ENCODE assay signal across 1 mouse cellular context in the genomic region with DNA sequence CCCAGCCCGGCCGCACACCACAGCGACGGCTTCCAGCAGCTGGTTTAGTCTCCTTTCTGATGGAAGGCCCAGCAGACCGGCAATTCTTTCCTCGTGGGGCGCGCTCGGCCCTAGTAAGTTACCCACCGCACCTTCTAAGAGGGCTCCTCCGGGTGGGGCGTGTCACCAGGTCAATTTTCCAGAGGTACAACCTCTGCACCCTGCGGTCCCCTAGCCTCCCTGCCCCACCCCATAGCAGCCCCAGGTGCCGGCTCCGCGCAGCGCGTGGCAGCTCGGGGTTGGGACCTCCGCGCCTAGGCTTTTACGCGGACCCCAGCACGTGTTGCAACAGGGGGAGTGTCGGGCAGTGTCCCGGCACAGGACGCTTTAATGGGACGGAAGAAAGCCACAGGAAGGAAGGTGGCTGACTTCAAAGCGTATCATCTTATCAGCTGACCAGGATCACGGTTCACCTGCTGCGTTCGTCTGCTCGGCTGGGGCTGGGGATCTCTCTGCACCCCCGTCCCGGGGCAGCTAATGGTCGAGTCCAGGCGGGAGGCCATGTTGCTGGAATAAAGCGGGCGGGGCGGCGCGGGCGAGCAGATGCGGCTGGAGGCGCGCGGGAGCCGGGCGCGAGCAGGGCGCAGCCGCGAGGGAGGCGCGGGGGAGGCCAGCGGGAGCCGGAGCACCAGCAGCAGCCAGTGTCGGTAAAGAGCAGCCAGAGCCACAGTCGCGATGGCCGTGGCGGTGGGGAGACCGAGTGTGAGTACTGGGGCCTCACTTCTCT.
TF ChIP-seq lines count a peak whose summit lies in the region.

A gene (plus strand): TSS at position 581 of the 766 bp plus-strand sequence.

TF ChIP-seq in MEL, 35 proteins besides CTCF, POLR2A, EP300 and RAD21 (continued from another document):
- TF ChIP-seq ZC3H11A (IDR thresholded peaks at IDR 0.05; ENCODE audit: low read depth, low read length) (no peak), HCFC1 (IDR thresholded peaks at IDR 0.05; ENCODE audit: low read depth, low read length) (peak; percentile 61; the same call in 1 of the 2 replicates), CHD2 (IDR thresholded peaks at IDR 0.05; ENCODE audit: low read length) (no peak), UBTF (IDR thresholded peaks at IDR 0.05; ENCODE audit: borderline replicate concordance, insufficient read depth, low read depth, low read length) (0 out of 2 replicates have a peak, but pooled peaks have one; percentile 17), MYB (IDR thresholded peaks at IDR 0.05; ENCODE audit: low read depth, low read length) (no peak)
TF ChIP-seq in MEL: peak in this region for 16.
